Mouse (Mus musculus): ENCODE measurements around the gene Slamf6.
"Not testable (repeated sequence)": the region's sequence is repeated elsewhere in the genome, so short reads cannot be mapped to it uniquely, and the experiment has no call there.

Slamf6 gene

GRCm38 (mm10) chr1:171957411-171957810 lies 40.1 kb downstream of the Slamf6 start:
- no peak for DNase-seq

GRCm38 (mm10) chr1:171960726-171961125 lies 43.4 kb downstream of the Slamf6 start:
- no peak for DNase-seq

DNA sequence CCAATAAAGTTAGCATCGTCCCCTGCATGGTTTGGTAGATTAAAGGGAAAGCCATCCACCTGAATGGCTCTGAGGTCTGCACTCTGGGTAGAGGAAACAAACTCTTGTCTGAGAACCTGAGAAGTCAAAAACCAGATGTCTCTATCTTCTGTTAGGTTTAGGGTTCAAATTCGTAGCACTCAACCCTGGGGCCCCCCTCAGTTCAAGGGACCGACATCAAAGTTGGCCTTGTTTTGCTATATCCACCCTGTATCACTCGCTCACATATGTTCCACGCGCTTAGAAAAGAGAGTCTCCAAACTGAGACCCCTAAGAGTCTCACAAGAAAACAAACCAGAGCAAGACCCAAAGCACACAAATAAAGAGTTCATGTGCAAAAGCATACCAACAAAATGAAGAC lies 44.4 kb downstream of the Slamf6 start:
- peak; percentile 45 to 72 for DNase-seq

- DNase-seq = no peak
These were observed 46.3 kb downstream of the Slamf6 start for GRCm38 (mm10) chr1:171963613-171964012.

DNA sequence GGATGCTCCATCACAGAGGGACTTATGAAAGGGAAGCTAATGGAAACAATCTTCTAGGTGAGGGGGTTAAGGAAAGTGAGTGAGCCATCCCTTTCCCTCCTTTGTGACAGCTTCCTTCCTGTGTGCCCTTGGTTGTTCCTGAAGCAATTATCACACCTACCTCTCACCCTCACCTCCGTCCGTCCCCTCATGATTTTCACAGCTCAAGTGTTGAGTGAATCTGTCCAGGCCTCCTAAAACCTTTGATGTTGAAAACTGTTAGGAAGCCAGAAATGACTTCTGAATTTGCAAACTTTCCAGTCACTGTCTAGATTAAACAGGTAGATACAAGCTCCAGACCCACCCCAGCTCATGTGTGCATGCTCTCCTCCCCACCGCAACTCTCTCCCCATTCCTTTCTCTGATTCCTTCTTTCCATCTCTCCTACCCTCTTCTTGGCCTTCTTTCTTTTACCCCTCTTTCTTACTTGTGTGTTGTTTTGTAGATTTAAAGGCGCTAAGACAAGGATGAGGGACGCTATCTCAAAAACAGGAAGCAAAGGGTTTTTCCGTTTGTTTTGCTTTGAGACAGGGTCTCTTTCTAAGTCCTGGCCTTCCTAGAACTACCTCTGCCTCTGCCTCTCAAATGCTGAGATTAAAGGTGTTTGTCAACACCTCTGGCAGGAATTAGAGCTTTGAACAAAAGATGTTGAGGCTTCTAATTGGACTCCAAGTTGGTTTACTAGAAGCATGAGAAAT lies 48.9 kb downstream of the Slamf6 start:
- DNase-seq = peak in 1 of 2 experiments; percentile 19

DNA sequence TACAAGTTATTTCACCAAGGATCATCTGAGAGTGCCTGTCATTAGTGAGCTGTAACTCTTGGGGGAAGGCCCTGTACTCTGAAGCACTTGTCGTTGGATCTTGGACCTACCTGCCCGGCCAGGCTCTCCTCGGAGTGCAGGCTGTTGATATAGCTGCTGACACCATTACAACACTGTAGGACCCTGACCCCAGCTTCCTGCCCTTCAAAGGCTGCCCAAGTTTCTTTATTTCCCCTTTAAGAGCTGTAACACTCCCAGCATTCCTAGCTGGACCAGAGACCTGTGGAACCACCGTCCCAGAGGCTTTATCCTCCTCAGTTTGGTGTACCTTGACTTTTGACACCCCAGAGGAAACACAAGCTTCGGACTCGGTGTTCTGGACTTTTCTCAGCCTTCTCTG lies 51.9 kb downstream of the Slamf6 start:
- DNase-seq = no peak

DNA sequence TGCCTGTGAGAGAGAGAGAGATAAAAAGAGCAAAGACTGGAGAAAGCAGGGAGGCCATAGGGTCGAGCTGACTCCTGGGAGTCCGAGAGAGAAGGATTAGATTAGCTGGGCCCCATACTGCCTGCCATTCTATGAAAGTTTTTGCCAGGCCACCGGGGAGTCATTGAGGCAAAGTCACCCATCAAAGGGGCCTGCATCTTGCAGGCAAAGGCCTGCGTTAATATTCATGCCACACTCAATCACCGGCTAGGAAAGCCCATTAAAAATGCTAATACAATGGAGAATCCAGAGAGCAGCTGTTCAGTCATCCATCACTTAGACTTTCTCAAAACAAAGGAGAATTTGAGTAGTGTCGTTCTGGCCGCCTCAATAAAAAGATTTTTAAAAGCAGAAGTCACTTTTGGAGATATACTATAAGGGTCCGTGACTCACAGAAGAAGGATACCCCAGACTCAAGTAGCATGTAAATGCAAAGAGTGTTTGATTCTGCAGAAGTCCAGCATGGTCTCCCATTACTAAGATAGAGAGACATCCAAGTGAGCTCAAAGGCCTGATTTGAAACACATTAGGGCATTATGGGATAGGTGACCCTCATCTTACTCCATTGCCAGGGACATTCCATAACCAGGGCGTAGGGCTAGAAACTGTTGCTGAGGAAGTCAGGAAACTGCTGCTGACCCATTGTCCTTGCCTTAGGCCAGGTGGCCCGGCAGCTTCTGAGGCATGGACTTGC lies 53.7 kb downstream of the Slamf6 start:
- no peak for DNase-seq

DNA sequence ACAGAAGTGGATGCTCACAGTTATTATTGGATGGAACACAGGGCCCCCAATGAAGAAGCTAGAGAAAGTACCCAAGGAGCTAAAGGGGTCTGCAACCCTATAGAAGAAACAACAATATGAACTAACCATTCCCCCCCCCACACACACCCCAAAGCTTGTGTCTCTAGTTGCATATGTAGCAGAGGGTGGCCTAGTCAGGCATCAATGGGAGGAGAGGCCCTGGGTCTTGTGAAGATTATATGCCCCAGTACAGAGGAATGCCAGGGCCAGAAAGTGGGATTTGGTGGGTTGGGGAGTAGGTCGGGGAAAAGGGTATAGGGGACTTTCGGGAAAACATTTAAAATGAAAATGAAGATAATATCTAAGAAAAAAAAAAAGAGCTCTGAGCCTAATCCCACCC lies 57.0 kb downstream of the Slamf6 start:
- DNase-seq = not testable (repeated sequence)

GRCm38 (mm10) chr1:171975377-171975776 lies 58.1 kb downstream of the Slamf6 start:
- no peak for DNase-seq

GRCm38 (mm10) chr1:171975831-171976230 lies 58.5 kb downstream of the Slamf6 start:
- DNase-seq = no peak

GRCm38 (mm10) chr1:171976826-171977539 lies 59.7 kb downstream of the Slamf6 start:
- no peak for DNase-seq

- DNase-seq = no peak
These were observed 60.6 kb downstream of the Slamf6 start for GRCm38 (mm10) chr1:171977891-171978290.

GRCm38 (mm10) chr1:171979969-171980730 lies 62.8 kb downstream of the Slamf6 start:
- no peak for DNase-seq

DNA sequence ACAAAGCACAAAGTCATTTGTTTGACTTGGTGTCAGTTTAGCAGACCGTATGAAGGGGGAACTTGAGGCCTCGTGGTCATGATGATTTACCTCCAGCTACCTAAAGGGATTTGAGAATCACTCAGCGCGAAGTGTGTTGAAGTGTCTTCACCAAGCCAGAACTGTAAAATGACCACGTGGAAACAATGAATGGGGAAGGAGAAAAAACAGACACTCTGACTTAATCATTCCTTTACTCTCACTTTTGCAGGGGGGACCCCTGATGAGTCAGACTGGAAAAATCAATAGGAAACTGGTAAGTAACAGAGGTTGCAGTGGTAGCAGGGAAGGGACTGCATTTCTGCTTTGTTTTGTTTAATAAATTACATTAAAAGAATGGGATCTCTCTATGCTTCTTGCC lies 64.9 kb downstream of the Slamf6 start:
- DNase-seq = no peak

- DNase-seq = no peak
These were observed 65.4 kb downstream of the Slamf6 start for GRCm38 (mm10) chr1:171982740-171983139.

- DNase-seq = no peak
These were observed 66.2 kb downstream of the Slamf6 start for GRCm38 (mm10) chr1:171983372-171984001.

DNA sequence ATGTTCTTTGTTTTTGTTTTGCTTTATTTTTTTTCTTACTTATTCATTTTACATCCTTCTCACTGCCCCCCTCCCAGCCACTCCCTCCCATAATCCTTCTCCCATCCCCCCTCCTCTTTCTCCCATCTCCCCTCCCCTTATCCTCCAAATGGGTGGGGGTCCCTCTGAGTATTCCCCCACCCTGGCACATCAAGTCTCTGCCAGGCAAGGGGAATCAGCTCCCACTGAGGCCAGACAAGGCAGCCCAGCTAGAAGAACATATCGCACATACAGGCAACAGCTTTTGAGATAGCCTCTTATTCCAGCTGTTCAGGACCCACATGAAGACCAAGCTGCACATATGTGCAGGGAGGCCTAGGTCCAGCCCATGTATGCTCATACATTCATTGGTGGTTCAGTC lies 66.8 kb downstream of the Slamf6 start:
- no peak for DNase-seq

DNA sequence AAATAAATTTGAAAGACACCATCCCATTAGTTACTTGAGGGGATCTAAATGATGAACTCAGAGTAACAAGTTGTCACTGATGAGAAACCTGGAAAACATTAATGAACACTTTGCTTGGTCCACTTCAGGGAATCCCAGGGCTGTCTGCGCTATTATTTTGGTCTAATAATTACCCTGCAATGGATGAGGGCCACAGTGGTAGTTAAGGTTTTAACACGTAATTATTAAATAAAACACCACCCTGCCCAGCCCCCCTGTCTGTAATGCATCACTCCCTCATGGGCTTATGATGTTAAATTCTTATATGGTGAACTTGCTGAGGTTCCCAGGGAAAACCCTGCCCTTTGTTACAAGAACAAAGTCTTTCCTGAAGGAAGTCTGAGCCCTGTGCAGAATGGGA lies 74.6 kb downstream of the Slamf6 start:
- no peak for DNase-seq

DNA sequence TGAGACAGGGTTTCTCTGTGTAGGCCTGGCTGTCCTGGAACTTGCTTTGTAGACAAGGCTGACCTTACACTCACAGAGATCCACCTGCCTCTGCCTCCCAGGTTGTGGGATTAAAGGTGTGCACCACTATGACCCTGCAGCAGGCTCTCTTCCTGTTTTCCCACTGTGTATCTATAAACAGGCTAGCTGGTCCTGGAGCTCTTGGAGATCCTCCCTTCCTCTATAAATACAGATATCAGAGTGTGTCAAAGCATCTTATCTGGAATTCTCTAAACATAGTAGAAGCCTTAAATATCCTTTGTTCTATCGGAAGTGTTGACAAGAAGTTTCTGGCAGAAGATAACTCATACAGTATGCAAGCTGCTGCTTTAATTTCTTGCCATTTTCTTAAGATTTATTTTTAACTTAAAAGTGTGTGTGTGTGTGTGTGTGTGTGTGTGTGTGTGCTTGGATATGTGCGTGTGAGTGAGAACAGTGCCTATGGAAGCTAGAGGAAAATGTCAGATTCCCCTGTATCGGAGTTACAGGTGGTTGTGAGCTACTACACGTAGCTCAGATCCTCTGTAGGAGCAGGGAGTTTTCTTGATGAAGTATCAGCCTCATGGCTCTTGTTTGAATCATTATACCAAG lies 75.7 kb downstream of the Slamf6 start:
- DNase-seq = no peak

- DNase-seq = no peak
These were observed 77.2 kb downstream of the Slamf6 start for GRCm38 (mm10) chr1:171994501-171994900.

DNA sequence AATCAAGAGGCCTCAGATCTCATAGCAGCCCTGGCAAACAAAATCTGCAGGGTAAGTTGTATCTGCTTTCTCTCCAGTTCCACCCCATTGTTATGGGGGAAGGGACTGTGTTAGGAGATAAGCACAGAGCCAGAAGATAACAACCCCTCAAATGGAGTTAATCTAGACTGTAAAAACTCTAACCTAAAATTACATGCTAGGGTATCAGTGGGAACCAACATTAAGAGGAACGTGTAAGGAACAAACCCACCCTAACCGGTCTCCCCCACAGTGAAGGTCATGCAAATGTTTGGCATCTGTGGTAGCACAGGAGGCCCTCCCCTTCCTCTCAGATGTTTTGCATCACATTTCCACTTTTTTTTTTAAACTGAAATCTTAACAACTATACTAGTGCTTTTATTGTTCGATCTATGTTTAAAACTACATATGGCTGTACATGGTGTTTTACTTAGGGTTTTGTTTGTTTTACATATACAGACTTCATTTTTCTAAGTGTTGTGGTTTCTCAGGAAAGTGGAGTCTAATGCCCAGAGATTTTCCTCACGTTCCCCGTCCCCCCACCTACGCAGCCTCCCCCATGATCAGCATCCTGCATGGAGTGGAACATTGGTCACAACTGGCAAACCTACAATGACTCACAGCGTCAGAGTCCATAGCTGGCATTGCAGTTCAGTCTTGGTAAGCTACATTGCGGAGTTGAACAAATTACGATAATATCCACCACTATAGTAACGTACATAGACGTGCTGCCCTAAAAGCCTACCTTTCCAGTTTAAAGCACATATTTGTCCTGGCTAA lies 77.8 kb downstream of the Slamf6 start:
- DNase-seq = no peak

Data from thymus, postnatal 36 days (tissue).